Mouse (Mus musculus) urinary bladder, postnatal 4 days (tissue): ENCODE measurements at regions not wholly inside any gene's neighbourhood (a gene's known extent, or its start where the extent isn't known, plus 50 kb on each side); places are given as distances from the start of the nearest gene placed in this dataset.

Experiments used
- DNase-seq, 2 experiments: peaks; one replicate each; pipeline ENCODE4 v3.0.0; 2021 to 2022; ENCODE audit warnings: low spot score in 2 of 2

- DNase-seq = no peak
These were observed 183.5 kb downstream of the Hsfy2 start for GRCm38 (mm10) chr1:56453756-56454155.

DNA sequence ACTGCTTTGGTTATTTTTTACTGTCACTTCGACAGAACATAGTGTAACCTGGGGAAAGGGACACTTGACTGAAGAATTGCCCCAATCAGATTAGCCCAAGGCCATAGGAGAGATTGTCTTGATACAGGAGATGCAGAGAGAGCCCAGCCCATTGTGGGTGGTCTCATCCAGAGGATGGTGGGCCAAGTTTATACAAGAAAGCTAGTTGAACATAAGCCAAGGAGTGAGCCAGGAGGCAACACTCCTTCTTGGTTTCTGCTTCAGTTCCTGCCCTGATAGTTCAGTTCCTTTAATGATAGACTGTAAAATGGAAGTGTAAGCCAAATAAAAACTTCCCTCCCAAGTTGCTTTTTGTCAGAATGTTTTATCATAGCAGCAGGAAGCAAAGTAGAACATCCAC lies 194.4 kb downstream of the Hsfy2 start:
- no peak for DNase-seq

DNA sequence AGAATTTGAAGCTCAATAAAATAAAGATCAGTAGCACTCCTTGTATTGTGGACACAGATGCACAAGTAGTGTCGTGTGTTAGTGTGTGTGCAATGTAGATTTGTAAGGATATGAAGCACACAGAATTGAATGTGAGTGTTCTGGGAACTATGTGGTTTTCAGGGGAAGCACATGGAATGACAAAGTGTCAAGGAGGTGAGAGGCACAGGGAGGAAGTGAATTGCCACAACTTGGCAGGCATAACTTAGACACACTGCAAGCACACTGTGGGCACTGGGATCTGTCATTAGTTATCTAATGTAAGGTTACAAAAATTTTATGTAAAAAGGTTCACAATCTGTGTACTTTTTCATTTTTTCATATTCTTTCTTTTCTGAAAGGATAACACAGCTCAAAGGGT lies 230.4 kb downstream of the Hsfy2 start:
- DNase-seq = no peak

DNA sequence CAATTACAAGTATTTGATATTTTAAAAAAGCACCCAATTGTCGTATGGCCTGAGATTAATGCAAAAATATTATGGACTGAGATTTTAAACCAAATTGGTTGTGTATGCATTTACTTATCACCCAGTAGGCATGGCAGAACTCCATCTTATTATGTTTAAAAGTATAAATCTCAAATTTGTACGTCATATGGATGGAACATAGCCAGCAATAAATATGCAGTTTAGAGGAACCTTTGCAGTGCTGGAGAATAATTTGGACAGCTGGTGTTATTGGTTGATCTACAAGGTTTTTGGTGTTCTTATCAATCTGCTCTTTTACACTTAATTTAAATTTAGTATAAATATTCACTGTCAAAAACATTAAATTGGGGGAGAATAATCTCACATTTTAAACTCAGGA lies 233.9 kb downstream of the Hsfy2 start:
- DNase-seq = no peak

GRCm38 (mm10) chr1:56395832-56396231 lies 241.4 kb downstream of the Hsfy2 start:
- DNase-seq = no peak

- no peak for DNase-seq
These were observed 250.1 kb downstream of the Hsfy2 start for GRCm38 (mm10) chr1:56387086-56387485.

GRCm38 (mm10) chr1:56366319-56366718 lies 270.9 kb downstream of the Hsfy2 start:
- DNase-seq = no peak

GRCm38 (mm10) chr1:56360857-56361256 lies 276.4 kb downstream of the Hsfy2 start:
- no peak for DNase-seq

DNA sequence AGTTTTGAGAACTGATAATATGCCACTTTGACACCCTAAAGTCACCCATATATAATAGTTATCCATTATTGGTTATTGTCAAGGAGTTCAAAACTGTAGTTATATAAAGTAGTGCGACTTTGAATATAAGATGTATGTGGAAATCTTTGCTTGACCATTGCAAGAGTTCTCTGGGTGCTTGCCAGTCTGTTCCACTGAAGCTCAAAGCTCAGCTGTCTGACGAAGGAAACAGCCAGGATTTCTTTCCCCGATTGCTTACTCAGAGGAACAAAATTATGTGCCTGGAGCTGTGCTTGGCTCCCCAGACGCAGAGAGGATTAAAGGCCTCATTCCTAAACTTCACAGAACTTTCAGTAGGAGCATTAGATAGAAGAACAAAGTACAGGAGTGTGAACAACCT lies 290.6 kb downstream of the Hsfy2 start:
- DNase-seq = no peak

GRCm38 (mm10) chr1:56344952-56345351 lies 292.3 kb downstream of the Hsfy2 start:
- no peak for DNase-seq

GRCm38 (mm10) chr1:56327381-56327780 lies 309.9 kb downstream of the Hsfy2 start:
- DNase-seq = no peak

GRCm38 (mm10) chr1:56308586-56308985 lies 328.6 kb downstream of the Hsfy2 start:
- DNase-seq = no peak

DNA sequence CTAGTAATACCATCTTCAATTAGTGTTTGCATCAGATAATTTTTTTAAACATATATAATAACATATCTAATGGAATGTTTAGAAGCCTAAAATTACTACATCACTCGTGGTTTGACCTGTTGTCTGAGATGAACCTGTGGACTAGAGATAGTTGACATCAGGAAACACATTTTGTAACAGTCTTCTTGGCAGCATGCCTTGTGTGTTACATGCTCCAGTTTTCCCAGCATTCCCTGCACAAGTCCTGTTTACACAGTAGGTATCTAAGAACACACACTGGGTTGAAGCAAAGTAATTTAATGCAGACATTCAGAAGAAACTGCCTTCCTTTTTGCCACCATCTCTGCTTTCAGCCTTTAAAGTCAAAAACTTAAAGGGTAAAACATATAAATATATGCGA lies 342.8 kb downstream of the Hsfy2 start:
- no peak for DNase-seq

GRCm38 (mm10) chr1:56289748-56290147 lies 347.5 kb downstream of the Hsfy2 start:
- no peak for DNase-seq

GRCm38 (mm10) chr1:56286386-56287045 lies 350.7 kb downstream of the Hsfy2 start:
- no peak for DNase-seq

DNA sequence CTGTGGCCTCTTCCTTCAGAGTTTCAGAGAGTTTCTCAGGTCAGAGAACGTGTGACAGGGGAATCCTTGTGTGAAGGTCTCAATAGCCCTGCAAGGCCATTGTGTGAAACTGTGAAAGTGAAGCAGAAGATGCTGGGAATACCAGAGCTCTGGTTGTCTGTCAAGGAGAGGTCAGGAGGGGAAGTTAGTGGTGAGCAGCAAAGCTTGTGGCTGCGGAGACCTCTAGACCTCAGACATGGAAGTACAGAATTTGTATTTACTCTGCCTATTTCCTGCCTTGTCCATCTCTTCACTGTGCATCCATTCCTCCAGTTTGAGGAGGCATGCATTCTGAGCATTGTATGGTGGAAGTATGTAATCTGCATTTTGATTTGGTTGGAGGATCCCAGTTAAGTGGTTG lies 375.5 kb downstream of the Hsfy2 start:
- no peak for DNase-seq

DNA sequence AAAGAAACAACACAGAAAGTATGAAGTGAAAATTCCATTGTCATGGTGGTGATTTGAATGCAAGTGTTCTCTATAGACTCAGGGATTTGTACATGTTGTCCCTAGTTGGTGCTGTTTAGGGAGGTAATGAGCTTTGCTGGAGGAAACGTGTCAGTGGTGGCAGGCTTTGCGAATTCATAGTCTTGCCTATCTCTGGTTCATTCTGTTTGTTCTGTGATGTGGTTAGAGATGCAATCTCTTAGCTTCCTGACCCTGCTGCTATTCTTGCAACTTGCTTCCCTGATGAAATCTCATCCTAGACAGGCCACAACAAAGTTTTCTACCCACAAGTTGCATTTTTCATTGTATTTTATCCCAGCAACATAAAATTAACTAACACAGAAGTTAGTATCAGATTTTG lies 376.5 kb downstream of the Hsfy2 start:
- no peak for DNase-seq

- no peak for DNase-seq
These were observed 380.3 kb downstream of the Hsfy2 start for GRCm38 (mm10) chr1:56256839-56257490.

GRCm38 (mm10) chr1:56239686-56240085 lies 397.5 kb downstream of the Hsfy2 start:
- DNase-seq = no peak

- no peak for DNase-seq
These were observed 410.8 kb downstream of the Hsfy2 start for GRCm38 (mm10) chr1:56226314-56227008.

DNA sequence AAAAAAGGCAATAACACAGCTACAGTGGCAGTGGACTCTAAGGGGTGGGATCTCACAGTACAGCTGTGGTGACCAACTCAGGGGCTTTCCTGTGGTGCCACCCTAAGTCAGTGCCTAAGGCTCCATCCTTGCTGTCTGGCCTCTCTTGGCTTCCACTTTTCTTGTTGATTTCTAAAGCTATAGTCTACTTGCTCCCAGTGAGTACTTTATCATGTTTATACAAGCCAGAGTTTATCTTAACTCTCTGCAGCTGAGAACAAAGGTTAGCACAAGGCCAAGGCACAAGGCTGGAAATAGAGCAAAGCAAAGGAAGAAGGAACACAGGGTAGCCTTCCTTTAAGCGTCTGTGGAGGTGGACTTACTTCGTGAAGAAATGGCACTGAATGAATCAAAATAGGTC lies 417.5 kb downstream of the Hsfy2 start:
- DNase-seq = no peak

GRCm38 (mm10) chr1:56210712-56211371 lies 426.4 kb downstream of the Hsfy2 start:
- DNase-seq = no peak
